Mouse (Mus musculus) activated CD4-positive, CD25-positive, alpha-beta regulatory T cell, adult 9 weeks (primary cell): ENCODE results near the gene Apaf1. TPM values are rescaled to one million over a fixed set of nuclear protein-coding genes. Genes with fewer than 3 reads are reported as not detected.

Experiments used
- polyA plus RNA-seq: library from polyadenylated mRNA; unstranded; fragments of 100-300 nt; shearing (Covaris generic); gene quantifications from one replicate; pipeline ENCODE4 v1.2.1, GENCODE M21; 2017

Gene Apaf1
- polyA plus RNA-seq: 35.4 TPM

GRCm38 (mm10) chr10:91082550-91083392, at the start of gene Apaf1, which contains the start of gene Ikbip:
Gene Apaf1, minus strand, starts transcription at chr10:91082770.
Gene Ikbip, plus strand, starts transcription at chr10:91082940.

GRCm38 (mm10) chr10:91123828-91124822, 41.6 kb upstream of the Apaf1 start, which contains the start of gene Slc25a3:
Gene Slc25a3, minus strand, starts transcription at chr10:91124059.

Other genes starting within 250 kb of the Apaf1 start
- 9.3 TPM for gene Ikbip, start 170 bp upstream of the Apaf1 start, polyA plus RNA-seq
- 320 TPM for gene Slc25a3, start 41.3 kb upstream of the Apaf1 start, polyA plus RNA-seq
- gene Tmpo, start 98.5 kb upstream of the Apaf1 start, polyA plus RNA-seq: 33.2 TPM